Mouse (Mus musculus) liver, postnatal 0 days (tissue): ENCODE data around the gene Radil. TPM values are rescaled to one million over a fixed set of nuclear protein-coding genes. Genes with fewer than 3 reads are reported as not detected.
A peak's percentile ranks its signal among the peaks of the same experiment; 100 is the strongest.

Source experiments
- ATAC-seq: fragments of 200-750 bp; cut with Nextera tagmentation; 2 replicates; pipeline ENCODE4 v1.8.0; 2017; ENCODE audit warnings: mild to moderate bottlenecking, moderate library complexity
- DNase-seq: peaks from one replicate; pipeline ENCODE4 v3.0.0-alpha.2; 2016
- H3K27ac ChIP-seq: fragments of 300-500 bp; sonication (generic); 2 replicates; pipeline ENCODE4 v1.5.1; 2014; ENCODE audit warnings: antibody characterized with exemption, moderate library complexity, mild to moderate bottlenecking, low read depth
- H3K27me3 ChIP-seq: fragments of 300-500 bp; sonication (generic); 2 replicates; pipeline ENCODE4 v1.6.1; 2014; ENCODE audit warnings: low read length, control low read depth, mixed read lengths; ENCODE audit not compliant: insufficient read depth
- H3K36me3 ChIP-seq: fragments of 300-500 bp; sonication (generic); replicated peaks from 2 replicates; pipeline ENCODE4 v1.6.1; 2014; ENCODE audit warnings: mild to moderate bottlenecking, control low read depth, low read length, moderate library complexity, mixed read lengths; ENCODE audit not compliant: insufficient read depth
- H3K4me1 ChIP-seq: fragments of 300-500 bp; sonication (generic); 2 replicates; pipeline ENCODE4 v1.6.1; 2014; ENCODE audit warnings: antibody characterized with exemption, mild to moderate bottlenecking, control low read depth; ENCODE audit not compliant: insufficient read depth
- H3K4me2 ChIP-seq: fragments of 300-500 bp; sonication (generic); 2 replicates; pipeline ENCODE4 v1.6.1; 2014; ENCODE audit warnings: low read depth, mild to moderate bottlenecking, low read length, moderate library complexity, mixed read lengths
- H3K4me3 ChIP-seq: fragments of 300-500 bp; sonication (generic); 2 replicates; pipeline ENCODE4 v1.5.1; 2014; ENCODE audit warnings: low read depth, low read length
- H3K9ac ChIP-seq: fragments of 300-500 bp; sonication (generic); replicated peaks from 2 replicates; pipeline ENCODE4 v1.6.1; 2014; ENCODE audit warnings: mild to moderate bottlenecking, moderate library complexity
- H3K9me3 ChIP-seq: fragments of 300-500 bp; sonication (generic); 2 replicates; pipeline ENCODE4 v1.6.1; 2016; ENCODE audit warnings: mild to moderate bottlenecking, control low read depth, low read length, mixed read lengths
- CTCF ChIP-seq: sonication (generic); IDR thresholded peaks from 2 replicates; pipeline ENCODE4 v1.5.1; 2016; ENCODE audit warnings: antibody characterized with exemption, low read depth
- EP300 ChIP-seq: IDR thresholded peaks from 2 replicates; pipeline ENCODE4 v1.6.1; 2016; ENCODE audit warnings: antibody characterized with exemption, low read depth, mild to moderate bottlenecking
- WGBS: fragments of 180-500 bp; shearing (Covaris S2); extraction: QIAGEN DNeasy Blood & Tissue Kit; methylation state at CpG from one replicate; pipeline ENCODE4 v1.1.7; 2014; ENCODE audit not compliant: insufficient replicate concordance; 5-methylcytosine and 5-hydroxymethylcytosine counted together
- polyA plus RNA-seq: library from polyadenylated mRNA; unstranded; fragments of >200 nt; fragmentation: Nextera tagmentation; extraction: Ambion mirVana; gene quantifications from 2 replicates; pipeline ENCODE4 v1.2.1, GENCODE M21; 2015

Radil gene
- polyA plus RNA-seq, 1 experiment from 2014 or later = not detected

DNA sequence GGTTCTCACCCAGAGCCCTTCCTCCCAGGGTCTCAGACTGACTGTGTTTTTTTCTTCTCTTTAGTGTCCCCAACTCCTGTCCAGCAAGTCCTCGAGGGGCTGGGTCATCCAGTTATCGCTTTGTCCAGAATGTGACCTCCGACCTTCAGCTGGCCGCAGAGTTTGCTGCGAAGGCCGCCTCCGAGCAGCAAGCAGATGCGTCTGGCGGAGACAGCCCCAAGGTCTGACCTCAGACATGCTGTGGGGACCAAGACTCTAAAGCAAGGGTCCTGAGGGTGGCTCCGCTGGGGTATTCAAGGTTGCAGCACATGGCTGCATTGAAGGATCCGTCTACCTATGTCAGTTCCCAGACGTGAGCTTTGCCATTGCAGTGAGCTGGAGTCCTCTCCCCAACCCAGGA is 102.3 kb downstream of the Radil start:
- Histone ChIP-seq H3K27me3 (no peaks in the 10 kb centered on the region), H3K9me3 (no peaks in the 10 kb centered on the region), H3K4me1 (peaks cover 23% of the 10 kb centered on the region), H3K9ac (no peak overlapping the region), H3K4me3 (no peak overlapping the region), H3K36me3 (peaks cover 34% of the 10 kb centered on the region), H3K27ac (no peak overlapping the region), H3K4me2 (no peak overlapping the region)
- TF ChIP-seq EP300 = no peak
- TF ChIP-seq CTCF = no peak
- no peak for DNase-seq
- no peak for ATAC-seq
- WGBS = 70% methylated on average over 12 of the region's 12 CpGs

DNA sequence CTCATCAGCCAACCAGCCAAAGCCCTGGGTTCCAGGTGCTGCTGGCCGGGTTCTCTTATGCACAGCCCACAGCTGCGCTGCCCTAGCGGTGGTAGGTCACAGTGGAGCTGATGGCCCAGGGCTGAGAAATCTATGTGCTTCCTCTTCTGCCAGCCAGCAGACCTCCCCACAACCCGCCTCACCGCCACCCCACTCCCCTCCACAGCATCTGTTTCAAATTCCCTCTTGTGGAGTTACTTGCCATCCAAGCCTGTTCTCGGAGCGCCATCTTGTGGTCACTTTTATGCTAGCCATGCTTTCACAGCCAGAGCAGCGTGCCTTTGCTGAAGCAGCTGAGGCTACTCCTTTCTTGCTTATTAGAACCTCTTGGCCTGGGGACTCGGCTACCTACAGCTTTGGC is 102.8 kb downstream of the Radil start:
- Histone ChIP-seq H3K27me3 (no peaks in the 10 kb centered on the region), H3K36me3 (peaks cover 29% of the 10 kb centered on the region), H3K4me2 (no peak overlapping the region), H3K9ac (no peak overlapping the region), H3K4me3 (no peak overlapping the region), H3K27ac (no peak overlapping the region), H3K9me3 (no peaks in the 10 kb centered on the region), H3K4me1 (peaks cover 23% of the 10 kb centered on the region)
- ATAC-seq (peak; percentile 39), DNase-seq (peak; percentile 93)
- 8% methylated on average over 9 of the region's 9 CpGs for WGBS
- TF ChIP-seq EP300 (no peak), CTCF (peak; percentile 99)

DNA sequence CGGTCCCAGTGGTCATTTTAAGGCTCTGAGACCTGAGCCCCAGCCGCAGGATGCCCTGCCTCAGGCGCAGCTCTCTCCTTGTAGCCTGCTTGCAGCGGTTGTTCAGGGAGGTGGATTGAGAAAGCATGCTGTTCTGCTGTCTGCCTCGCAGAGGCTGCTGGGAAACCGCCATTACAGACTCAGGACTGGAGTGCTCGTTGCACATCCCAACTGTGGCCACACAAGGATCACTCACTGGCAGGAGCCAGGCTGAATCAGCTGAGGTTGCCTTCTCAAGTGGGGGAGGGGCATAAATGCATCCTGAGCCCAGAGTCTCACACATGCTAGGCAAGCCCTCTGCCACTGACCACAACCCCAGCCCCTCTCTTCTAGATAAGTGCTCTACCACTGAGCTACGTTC is 105.2 kb downstream of the Radil start:
- Histone ChIP-seq H3K4me3 (no peak overlapping the region), H3K27me3 (no peaks in the 10 kb centered on the region), H3K9me3 (no peaks in the 10 kb centered on the region), H3K9ac (no peak overlapping the region), H3K4me1 (peaks cover 40% of the 10 kb centered on the region), H3K27ac (peak overlapping the region; percentile 41; the same call in 1 of the 2 replicates), H3K4me2 (no peak overlapping the region), H3K36me3 (peaks cover 13% of the 10 kb centered on the region)
- ATAC-seq (no peak), DNase-seq (no peak)
- TF ChIP-seq CTCF (no peak), EP300 (no peak)
- WGBS = 51% methylated on average over 8 of the region's 8 CpGs

DNA sequence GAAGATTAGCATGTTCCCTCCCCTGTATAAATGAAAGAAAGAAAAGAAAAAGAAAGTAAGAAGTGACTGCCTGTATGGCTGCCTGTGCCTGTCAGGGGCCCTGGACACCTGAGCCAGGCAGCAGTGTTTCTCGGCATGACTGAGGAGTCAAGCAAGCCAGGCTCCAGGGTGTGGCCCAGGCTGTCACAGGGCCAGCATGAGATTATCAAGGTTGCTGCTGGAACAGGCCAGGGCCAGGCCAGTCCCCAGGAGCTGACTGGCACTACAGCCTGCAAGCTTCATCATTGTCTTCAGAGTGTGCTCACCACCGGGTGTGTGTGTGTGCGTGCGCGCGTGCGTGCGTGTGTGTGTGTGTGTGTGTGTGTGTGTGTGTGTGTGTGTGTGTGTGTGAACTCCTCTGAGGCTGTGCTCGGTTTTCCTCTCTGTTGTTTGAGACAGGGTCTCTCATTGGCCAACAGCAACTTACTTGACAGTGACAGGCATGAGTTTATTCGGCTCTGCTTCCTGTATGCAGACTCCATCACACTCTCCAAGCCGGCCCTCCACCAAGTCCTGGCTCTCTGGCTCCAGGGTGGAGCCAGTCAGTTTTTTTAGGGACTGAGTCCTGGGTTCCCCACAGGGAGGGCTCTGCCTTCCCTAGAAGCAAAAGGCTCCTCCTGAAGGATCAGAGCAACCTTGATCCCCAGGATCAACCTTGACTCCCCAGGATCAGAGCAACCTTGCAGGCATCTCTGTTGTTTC is 105.9 kb downstream of the Radil start:
- ATAC-seq = peak; percentile 10
- 67% methylated on average over 11 of the region's 11 CpGs for WGBS
- Histone ChIP-seq H3K27me3 (no peaks in the 10 kb centered on the region), H3K9me3 (no peaks in the 10 kb centered on the region), H3K27ac (peak overlapping the region; percentile 41), H3K4me2 (peak overlapping the region; percentile 24), H3K9ac (0 out of 2 replicates have a peak overlapping the region, but pooled peaks have one; percentile 31), H3K36me3 (peaks cover 7% of the 10 kb centered on the region), H3K4me1 (peaks cover 43% of the 10 kb centered on the region), H3K4me3 (no peak overlapping the region)
- TF ChIP-seq EP300 (no peak), CTCF (no peak)
- DNase-seq = peak; percentile 62

DNA sequence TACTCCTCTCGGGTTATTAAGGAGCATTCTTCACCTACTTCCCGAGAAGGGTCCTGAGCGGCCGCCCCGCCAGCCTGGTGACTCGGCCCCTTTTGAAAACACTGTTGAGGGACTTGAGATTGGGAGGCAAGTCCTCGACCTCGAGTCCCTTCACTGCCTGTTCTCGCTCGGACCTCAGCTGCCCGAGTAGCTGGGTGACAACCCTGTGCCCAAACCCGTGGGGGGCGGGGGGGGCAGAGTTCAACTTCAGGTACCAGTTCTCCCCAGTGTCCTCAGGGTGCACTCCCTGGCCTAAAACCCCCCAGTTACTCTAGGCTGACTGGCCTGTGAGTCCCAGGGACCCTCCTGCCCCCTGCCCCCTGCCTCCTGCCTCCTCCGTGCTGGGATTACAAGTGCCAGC is 106.9 kb downstream of the Radil start:
- WGBS = 61% methylated on average over 14 of the region's 14 CpGs
- no peak for ATAC-seq
- Histone ChIP-seq H3K4me1 (peaks cover 52% of the 10 kb centered on the region), H3K27me3 (no peaks in the 10 kb centered on the region), H3K9ac (no peak overlapping the region), H3K9me3 (no peaks in the 10 kb centered on the region), H3K36me3 (peaks cover 3% of the 10 kb centered on the region; the same call in 1 of the 2 replicates), H3K27ac (peak overlapping the region; percentile 23), H3K4me3 (no peak overlapping the region), H3K4me2 (peak overlapping the region; percentile 24; the same call in 1 of the 2 replicates)
- DNase-seq = no peak
- TF ChIP-seq EP300 = no peak
- TF ChIP-seq CTCF = no peak

DNA sequence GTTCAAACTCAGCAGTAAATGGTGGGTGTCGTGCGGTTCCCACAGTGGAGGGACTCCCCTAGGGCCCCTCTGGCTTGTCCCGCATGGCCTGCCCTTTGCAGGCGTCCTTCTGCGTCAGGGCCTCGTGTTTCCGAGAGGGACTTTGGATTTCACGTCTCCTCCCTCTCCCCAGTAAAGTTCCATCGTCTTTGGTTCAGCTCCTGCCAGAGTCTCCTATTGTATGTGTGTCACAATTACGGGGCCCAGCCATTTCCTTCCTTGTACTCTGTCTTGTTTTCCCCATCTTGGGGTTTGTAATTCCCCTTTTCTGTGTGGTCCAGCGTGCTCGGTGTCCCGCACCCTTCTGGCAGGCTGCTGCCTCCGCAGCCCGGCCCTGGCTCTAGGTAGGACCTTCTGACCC is 107.4 kb downstream of the Radil start:
- Histone ChIP-seq H3K27me3 (no peaks in the 10 kb centered on the region), H3K4me2 (peak overlapping the region; percentile 36; the same call in 1 of the 2 replicates), H3K9me3 (no peaks in the 10 kb centered on the region), H3K4me1 (peaks cover 57% of the 10 kb centered on the region), H3K4me3 (peak overlapping the region; percentile 50; the same call in 1 of the 2 replicates), H3K9ac (no peak overlapping the region), H3K36me3 (no peaks in the 10 kb centered on the region), H3K27ac (peak overlapping the region; percentile 23)
- ATAC-seq (no peak), DNase-seq (peak; percentile 42)
- TF ChIP-seq EP300 (no peak), CTCF (no peak)
- 59% methylated on average over 15 of the region's 15 CpGs for WGBS
